In the genomic region with DNA sequence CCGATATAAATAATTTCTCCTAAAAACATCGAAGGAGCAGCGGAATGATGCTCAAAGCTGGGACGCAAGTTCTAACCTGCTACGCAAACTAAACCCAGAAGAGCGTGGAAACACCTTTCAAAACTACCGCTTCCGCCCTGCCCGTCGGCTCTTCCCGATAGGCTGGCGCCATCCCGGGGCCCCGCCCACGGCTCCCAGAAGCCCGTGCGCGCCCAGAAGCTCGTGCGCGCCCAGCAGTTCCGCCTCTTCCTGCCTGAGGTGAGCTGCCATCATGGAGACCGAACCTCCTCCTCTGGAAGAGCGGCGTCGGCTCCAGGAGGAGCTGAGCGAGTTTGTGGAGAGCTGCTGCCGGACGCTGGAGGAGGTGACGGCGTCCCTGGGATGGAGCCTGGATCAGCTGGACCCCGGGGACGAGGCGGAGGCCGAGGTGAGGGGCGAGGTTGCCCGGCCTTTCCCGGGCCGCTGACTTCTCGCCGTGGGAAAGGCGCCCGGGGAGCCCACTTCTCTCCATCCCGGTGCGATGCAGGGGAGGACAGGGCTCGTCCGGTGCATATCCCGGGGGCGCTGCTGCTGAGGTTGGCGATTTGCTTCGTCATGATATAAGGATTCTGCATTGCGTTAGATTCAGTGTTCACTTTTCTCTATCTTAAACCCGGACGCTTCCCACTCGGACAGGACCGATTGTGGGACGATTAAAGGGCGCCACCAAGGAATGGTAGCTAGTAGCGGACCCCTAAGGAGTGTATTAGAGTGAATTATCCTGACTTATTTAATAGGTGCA, we compare ENCODE assay signal across 7 mouse cellular contexts. TPM values are rescaled to one million over a fixed set of nuclear protein-coding genes. Genes with fewer than 3 reads are reported as not detected.
A peak's percentile ranks its signal among the peaks of the same experiment; 100 is the strongest.
DNase-seq lines count a peak whose midpoint lies in the region; ATAC-seq lines count a peak whose summit lies in the region.

A gene (plus strand): TSS at position 237 of the 781 bp plus-strand sequence.

- no peaks in the 10 kb centered on the region for H3K4me1 ChIP-seq in embryonic facial prominence, embryonic 11.5 days (ENCODE audit: control insufficient read depth, insufficient read depth, low read length)
- H3K4me1 ChIP-seq in limb, embryonic 10.5 days: peaks cover 7% of the 10 kb centered on the region; the same call in 1 of the 2 replicates
- peaks cover 22% of the 10 kb centered on the region for H3K4me1 ChIP-seq in midbrain, embryonic 13.5 days (replicated peaks)

- peak within 1 kb of the TSS; percentile 53 for H3K4me2 ChIP-seq in embryonic facial prominence, embryonic 11.5 days (ENCODE audit: low read depth, low read length)
- H3K4me2 ChIP-seq in midbrain, embryonic 13.5 days (replicated peaks): peak within 1 kb of the TSS; percentile 62

- H3K4me3 ChIP-seq in embryonic facial prominence, embryonic 11.5 days (ENCODE audit: low read depth, low read length): peak within 1 kb of the TSS; percentile 81
- H3K4me3 ChIP-seq in limb, embryonic 10.5 days: peak within 1 kb of the TSS; percentile 75
- peak within 1 kb of the TSS; percentile 88 for H3K4me3 ChIP-seq in midbrain, embryonic 13.5 days (replicated peaks)

- ATAC-seq in embryonic facial prominence, embryonic 11.5 days (replicated peaks; ENCODE audit: insufficient number of reproducible peaks, low FRiP score, low TSS enrichment, low read depth): peak; percentile 93
- ATAC-seq in granulocyte monocyte progenitor cell, adult 5-6 weeks (replicated peaks; ENCODE audit: poor library complexity, severe bottlenecking): peak; percentile 99
- peak; percentile 99 for ATAC-seq in midbrain, embryonic 13.5 days

- no peaks in the 10 kb centered on the region for H3K36me3 ChIP-seq in embryonic facial prominence, embryonic 11.5 days (replicated peaks; ENCODE audit: control insufficient read depth, insufficient read depth, low read depth, low read length)
- peaks cover 22% of the 10 kb centered on the region for H3K36me3 ChIP-seq in limb, embryonic 10.5 days
- no peaks in the 10 kb centered on the region for H3K36me3 ChIP-seq in midbrain, embryonic 13.5 days

- H3K9ac ChIP-seq in embryonic facial prominence, embryonic 11.5 days (replicated peaks; ENCODE audit: low read length): peak within 1 kb of the TSS; percentile 88
- peak within 1 kb of the TSS; percentile 86 for H3K9ac ChIP-seq in midbrain, embryonic 13.5 days (replicated peaks)

- peak; percentile 94 for DNase-seq in adrenal gland, postnatal 14 days
- DNase-seq in embryonic facial prominence, embryonic 11.5 days (ENCODE audit: low spot score): peak; percentile 96
- peak; percentile 86 for DNase-seq in kidney, adult 11 months
- peak; percentile 90 for DNase-seq in limb, embryonic 10.5 days (ENCODE audit: low spot score)
- DNase-seq in spleen, adult 12 weeks (ENCODE audit: low spot score): peak; percentile 84

- H3K9me3 ChIP-seq in embryonic facial prominence, embryonic 11.5 days (replicated peaks; ENCODE audit: control insufficient read depth, low read length): no peaks in the 10 kb centered on the region
- no peaks in the 10 kb centered on the region for H3K9me3 ChIP-seq in limb, embryonic 10.5 days (replicated peaks)
- no peaks in the 10 kb centered on the region for H3K9me3 ChIP-seq in midbrain, embryonic 13.5 days

- WGBS in embryonic facial prominence, embryonic 11.5 days: under 1% methylated on average over 59 of the region's 59 CpGs
- WGBS in limb, embryonic 10.5 days: under 1% methylated on average over 59 of the region's 59 CpGs
- under 1% methylated on average over 54 of the region's 59 CpGs for WGBS in midbrain, embryonic 13.5 days

- H3K27me3 ChIP-seq in embryonic facial prominence, embryonic 11.5 days (ENCODE audit: control insufficient read depth, insufficient read depth, low read length): no peaks in the 10 kb centered on the region
- no peaks in the 10 kb centered on the region for H3K27me3 ChIP-seq in limb, embryonic 10.5 days (ENCODE audit: low read depth, poor library complexity, severe bottlenecking)
- 0 out of 2 replicates have a peak, but pooled peaks cover 4% of the 10 kb centered on the region for H3K27me3 ChIP-seq in midbrain, embryonic 13.5 days

- peak within 1 kb of the TSS; percentile 86 for H3K27ac ChIP-seq in embryonic facial prominence, embryonic 11.5 days (replicated peaks; ENCODE audit: low read depth, low read length)
- H3K27ac ChIP-seq in limb, embryonic 10.5 days: peak within 1 kb of the TSS; percentile 88
- peak within 1 kb of the TSS; percentile 91 for H3K27ac ChIP-seq in midbrain, embryonic 13.5 days

RNA-seq across cellular contexts. Expression of the gene that starts here (rescaled TPM):
- total RNA-seq in adrenal gland, postnatal 14 days (2021): 24.6 and 26.1 TPM in 2 replicates
- polyA plus RNA-seq in embryonic facial prominence, embryonic 11.5 days (2014; fragmentation: Nextera tagmentation; extraction: Ambion mirVana): 35.7 and 42.3 TPM in 2 replicates
- total RNA-seq in granulocyte monocyte progenitor cell, adult 5-6 weeks (2014; fragmentation: Nextera tagmentation): 49.3 and 63.7 TPM in 2 replicates
- 94.5 and 134 TPM in 2 replicates for total RNA-seq in granulocyte monocyte progenitor cell, adult 5-6 weeks (2017)
- 35.5 and 36.4 TPM in 2 replicates for polyA plus RNA-seq in limb, embryonic 10.5 days (2016; fragmentation: Nextera tagmentation; extraction: Ambion mirVana)
- polyA plus RNA-seq in midbrain, embryonic 13.5 days (2015; fragmentation: Nextera tagmentation; extraction: Ambion mirVana): 35.5 and 36.0 TPM in 2 replicates

Comparison
In these comparisons a context has a peak if more than half of its experiments do, and no peak if none do; other contexts are left out.
1. Peak in every context shown above with its lines: DNase-seq, ATAC-seq, H3K4me3 ChIP-seq and H3K27ac ChIP-seq.